Mouse (Mus musculus) gastrocnemius, postnatal 4 days (tissue): ENCODE measurements at regions not wholly inside any gene's neighbourhood (a gene's known extent, or its start where the extent isn't known, plus 50 kb on each side); places are given as distances from the start of the nearest gene placed in this dataset.
A peak's percentile ranks its signal among the peaks of the same experiment; 100 is the strongest.

Experiments used
- DNase-seq, 2 experiments: peaks; one replicate each; pipeline ENCODE4 v3.0.0; 2021 to 2022; ENCODE audit warnings: low spot score in 2 of 2, mixed read lengths in 2 of 2

GRCm38 (mm10) chr8:51032386-51032785 lies 2188.6 kb upstream of the Tenm3 start:
- DNase-seq = no peak

- no peak for DNase-seq
Measured at GRCm38 (mm10) chr8:51010508-51010907, 2166.8 kb upstream of the Tenm3 start.

DNA sequence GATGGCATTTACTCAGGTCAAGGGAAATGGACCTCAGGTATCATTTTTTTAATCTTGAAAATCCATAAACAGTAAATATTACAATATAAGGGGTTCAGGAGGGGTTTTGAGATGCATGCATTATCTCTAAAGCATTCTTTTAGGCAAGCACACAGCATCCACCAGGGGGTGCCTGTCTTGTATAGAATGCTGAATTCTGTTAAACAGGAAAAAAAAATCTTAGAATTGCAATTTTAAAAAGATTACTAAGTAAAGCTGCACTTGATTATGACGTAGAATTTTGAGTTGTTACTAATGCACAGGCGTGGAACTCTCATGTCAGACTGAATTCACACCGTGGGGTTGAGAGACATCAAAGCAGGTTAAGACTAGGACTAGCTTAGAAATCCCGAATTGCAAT lies 2123.6 kb upstream of the Tenm3 start:
- DNase-seq = no peak

- no peak for DNase-seq
Measured at GRCm38 (mm10) chr8:50917540-50917939, 2073.8 kb upstream of the Tenm3 start.

DNA sequence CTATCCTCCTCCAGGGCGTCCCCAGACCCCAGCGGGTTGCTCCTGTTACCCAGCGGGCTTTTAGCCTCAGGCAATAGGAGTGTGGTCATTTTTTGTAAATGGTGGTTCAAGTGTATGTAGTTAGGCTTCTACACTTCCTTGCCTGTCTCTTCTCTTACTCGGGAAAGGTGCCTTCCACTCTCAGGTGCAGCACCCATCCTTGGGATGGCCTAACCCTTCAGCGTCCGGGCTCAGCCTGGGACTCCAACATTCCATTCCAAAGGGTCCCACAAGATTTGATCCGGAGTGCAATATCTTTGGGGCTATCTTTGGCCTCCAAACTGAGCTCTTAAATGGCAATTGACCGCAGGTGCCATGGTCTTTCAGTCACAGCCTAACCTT lies 2073.0 kb upstream of the Tenm3 start:
- no peak for DNase-seq

DNA sequence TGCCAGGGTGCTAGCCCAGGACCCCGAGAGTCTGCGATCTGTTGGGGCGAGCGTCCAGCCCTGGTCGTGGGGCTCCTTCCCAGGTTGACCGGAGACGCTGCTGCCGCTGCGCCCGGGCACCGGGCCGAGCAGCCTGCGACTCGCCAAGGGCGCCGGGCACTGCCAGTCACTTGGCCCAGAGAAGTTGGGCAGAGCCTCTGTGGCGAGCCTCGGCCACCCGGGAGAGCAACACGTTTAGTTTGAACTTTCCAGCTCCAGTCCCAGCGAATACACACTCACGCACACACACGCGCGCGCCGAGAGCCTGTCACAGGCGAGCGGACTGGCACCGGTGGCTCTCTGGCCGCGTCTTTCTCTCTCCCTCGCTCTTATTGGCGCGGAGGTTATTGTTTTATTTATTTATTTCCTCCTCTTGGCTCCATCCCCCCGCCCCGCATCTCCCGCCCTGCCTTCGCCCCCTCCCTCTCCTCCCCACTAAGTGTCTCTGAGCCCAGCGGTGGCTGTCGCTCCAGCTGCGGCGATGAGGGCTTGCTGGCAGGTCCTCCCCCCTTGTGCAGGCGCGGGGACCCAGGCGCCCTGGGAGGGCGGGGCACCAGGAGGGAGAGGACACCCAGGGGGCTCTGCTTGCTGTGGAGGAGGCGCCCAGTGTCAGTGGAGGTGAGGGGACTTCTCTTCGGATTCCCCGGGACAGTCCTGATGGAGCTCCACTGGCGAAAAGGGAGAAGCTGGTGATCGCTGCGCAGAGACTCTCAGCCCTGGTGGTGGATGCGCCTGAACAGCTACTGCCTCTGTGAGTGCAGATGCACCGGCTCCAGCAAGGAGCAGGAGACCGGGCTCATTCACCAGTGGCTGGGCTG lies 2072.4 kb upstream of the Tenm3 start:
- DNase-seq = peak; percentile 20 to 25

DNA sequence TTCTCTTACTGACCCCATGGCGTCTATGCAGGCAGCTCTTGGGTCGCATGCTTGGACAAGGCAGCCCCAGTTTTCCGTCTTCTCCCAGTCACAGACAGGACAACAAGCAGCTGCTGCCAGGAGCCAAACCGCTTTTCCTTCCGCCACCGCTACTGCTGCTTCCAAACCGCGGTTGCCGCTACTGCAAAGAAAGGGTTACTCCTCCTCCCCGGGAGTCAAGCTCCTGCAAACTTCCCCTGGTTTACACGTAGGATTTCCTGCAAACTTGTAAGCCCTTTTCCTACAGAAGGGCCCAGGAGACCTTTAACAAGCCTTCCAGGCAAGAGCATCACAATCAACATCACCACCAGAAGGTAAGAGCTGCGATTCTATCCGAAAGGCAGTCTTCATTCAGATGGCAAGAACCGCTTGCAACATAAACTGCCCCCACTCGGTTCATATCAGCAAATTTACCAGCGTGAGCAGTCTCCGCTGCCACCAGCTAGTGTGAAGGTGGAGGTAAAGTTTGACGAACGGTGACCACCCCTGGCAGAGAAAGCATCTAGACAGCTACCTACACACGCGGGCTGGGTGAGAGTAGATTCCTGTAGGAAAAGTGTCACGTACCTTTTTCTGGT lies 2071.6 kb upstream of the Tenm3 start:
- DNase-seq = peak in 1 of 2 experiments; percentile 23

DNA sequence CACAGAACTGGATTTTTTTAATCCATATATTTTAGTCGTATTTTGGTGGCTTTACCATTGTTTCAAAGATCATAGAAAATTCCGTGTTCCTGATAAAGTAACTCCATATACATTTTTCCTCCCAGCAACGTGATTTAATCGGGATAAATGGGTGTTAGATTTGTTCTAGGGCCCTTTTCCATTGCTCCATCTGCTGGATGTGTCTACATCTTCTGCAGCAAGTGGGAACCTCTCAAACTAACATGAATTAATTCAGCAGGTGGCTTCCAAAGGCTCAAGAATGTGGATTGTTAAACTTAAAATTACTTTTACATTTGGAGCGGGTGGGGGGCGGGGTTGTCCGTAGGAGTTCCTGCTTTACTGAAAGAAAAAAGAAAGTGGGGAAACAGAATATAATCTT lies 2070.9 kb upstream of the Tenm3 start:
- DNase-seq = no peak

- DNase-seq = no peak
Measured at GRCm38 (mm10) chr8:50878198-50878597, 2034.4 kb upstream of the Tenm3 start.
